ENCODE assay signal across 14 mouse cellular contexts in the genomic region with DNA sequence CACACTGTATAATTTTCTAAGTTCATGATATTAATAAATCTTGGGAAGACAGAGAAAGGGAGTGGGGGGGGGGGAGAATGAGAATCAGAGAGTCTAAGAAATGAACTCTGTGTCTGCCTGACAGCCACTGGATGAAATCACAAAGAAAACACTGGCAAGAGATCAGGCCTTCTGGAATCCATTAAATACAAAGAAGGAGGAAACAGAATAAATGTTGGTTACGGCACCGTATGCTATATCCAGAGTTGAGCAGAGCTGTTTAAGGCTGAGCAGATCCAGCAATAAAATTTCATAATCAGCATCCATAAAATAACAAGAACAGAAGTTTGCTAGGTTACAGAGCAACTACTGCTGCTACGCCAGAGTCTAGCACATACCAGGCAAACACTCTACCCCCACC.
DNase-seq lines count a peak whose midpoint lies in the region; ATAC-seq and TF ChIP-seq lines count a peak whose summit lies in the region.
"Had no signal": no experiment of that assay in that cellular context is flagged by ENCODE, and none has a peak within 500 bp of the region (broad histone marks: within the 10 kb centered on the region; RNA-seq: fewer than 3 reads in every experiment).

No protein-coding gene starts in this region.

- DNase-seq in intestine, embryonic 14.5 days (ENCODE audit: low spot score): no peak
- peak; percentile 54 for DNase-seq in lung, embryonic 14.5 days
- DNase-seq in lung, postnatal 25 days (ENCODE audit: low spot score): no peak
- DNase-seq in thymus, postnatal 25 days: no peak
- DNase-seq: cerebellum, adult 11 months; cerebellum, postnatal 36 days; left cerebral cortex, postnatal 4 days; thymus, adult 18-20 months had no signal

- H3K27me3 ChIP-seq in intestine, embryonic 14.5 days (replicated peaks; ENCODE audit: control insufficient read depth, insufficient read depth, low read length): no peaks in the 10 kb centered on the region
- no peaks in the 10 kb centered on the region for H3K27me3 ChIP-seq in intestine, postnatal 0 days (replicated peaks; ENCODE audit: control insufficient read depth, insufficient read depth, low read length)
- no peaks in the 10 kb centered on the region for H3K27me3 ChIP-seq in lung, embryonic 14.5 days (ENCODE audit: insufficient read depth, low read length)
- no peaks in the 10 kb centered on the region for H3K27me3 ChIP-seq in embryonic facial prominence, embryonic 13.5 days
- H3K27me3 ChIP-seq in myocyte (ENCODE audit: control insufficient read depth, insufficient read depth, insufficient read length): no peaks in the 10 kb centered on the region

- WGBS in intestine, embryonic 14.5 days: 41% methylated on average over 3 of the region's 3 CpGs
- 48% methylated on average over 3 of the region's 3 CpGs for WGBS in intestine, postnatal 0 days
- WGBS in lung, embryonic 14.5 days: 48% methylated on average over 3 of the region's 3 CpGs
- 40% methylated on average over 3 of the region's 3 CpGs for WGBS in embryonic facial prominence, embryonic 13.5 days

- ATAC-seq in intestine, embryonic 14.5 days (replicated peaks; ENCODE audit: low FRiP score, low TSS enrichment, low read depth): no peak
- no peak for ATAC-seq in intestine, postnatal 0 days
- no peak for ATAC-seq in lung, embryonic 14.5 days (ENCODE audit: insufficient read depth)
- no peak for ATAC-seq in embryonic facial prominence, embryonic 13.5 days (ENCODE audit: insufficient number of reproducible peaks, insufficient read depth, low FRiP score, low TSS enrichment, low read depth)
- ATAC-seq: CD4-positive, CD25-positive, alpha-beta regulatory T cell, adult 4 months had no signal

- no peaks in the 10 kb centered on the region for H3K36me3 ChIP-seq in intestine, embryonic 14.5 days (ENCODE audit: control insufficient read depth, insufficient read depth, low read length)
- H3K36me3 ChIP-seq in intestine, postnatal 0 days (ENCODE audit: control insufficient read depth, insufficient read depth): no peaks in the 10 kb centered on the region
- no peaks in the 10 kb centered on the region for H3K36me3 ChIP-seq in lung, embryonic 14.5 days (ENCODE audit: insufficient read depth)
- no peaks in the 10 kb centered on the region for H3K36me3 ChIP-seq in embryonic facial prominence, embryonic 13.5 days
- no peaks in the 10 kb centered on the region for H3K36me3 ChIP-seq in myocyte (ENCODE audit: control insufficient read depth, insufficient read depth)
- H3K36me3 ChIP-seq: forebrain, embryonic 10.5 days; midbrain, embryonic 10.5 days had no signal

- H3K9me3 ChIP-seq in intestine, embryonic 14.5 days (ENCODE audit: control insufficient read depth, low read length): no peaks in the 10 kb centered on the region
- H3K9me3 ChIP-seq in intestine, postnatal 0 days (ENCODE audit: control insufficient read depth): no peaks in the 10 kb centered on the region
- H3K9me3 ChIP-seq in lung, embryonic 14.5 days (ENCODE audit: low read depth, low read length): no peaks in the 10 kb centered on the region
- H3K9me3 ChIP-seq in embryonic facial prominence, embryonic 13.5 days: no peaks in the 10 kb centered on the region
- H3K9me3 ChIP-seq: forebrain, embryonic 10.5 days; midbrain, embryonic 10.5 days had no signal

- TF ChIP-seq CTCF in intestine, postnatal 0 days (IDR thresholded peaks at IDR 0.05; ENCODE audit: low read depth): no peak
- TF ChIP-seq CTCF in lung, embryonic 14.5 days (IDR thresholded peaks at IDR 0.05; ENCODE audit: low read depth): no peak

- 0 out of 2 replicates have a peak overlapping the region, but pooled peaks have one; percentile 27 for H3K27ac ChIP-seq in intestine, embryonic 14.5 days (ENCODE audit: low read depth)
- H3K27ac ChIP-seq in intestine, postnatal 0 days (ENCODE audit: low read depth, low read length): no peak overlapping the region
- H3K27ac ChIP-seq in lung, embryonic 14.5 days (ENCODE audit: low read depth): no peak overlapping the region
- H3K27ac ChIP-seq in embryonic facial prominence, embryonic 13.5 days: 0 out of 2 replicates have a peak overlapping the region, but pooled peaks have one; percentile 44
- H3K27ac ChIP-seq: forebrain, embryonic 10.5 days; midbrain, embryonic 10.5 days had no signal

- no peak overlapping the region for H3K9ac ChIP-seq in intestine, embryonic 14.5 days (ENCODE audit: low read length)
- H3K9ac ChIP-seq in intestine, postnatal 0 days (ENCODE audit: low read depth, low read length): no peak overlapping the region
- H3K9ac ChIP-seq in lung, embryonic 14.5 days: no peak overlapping the region
- H3K9ac ChIP-seq in embryonic facial prominence, embryonic 13.5 days: no peak overlapping the region

- no peak overlapping the region for H3K4me2 ChIP-seq in intestine, embryonic 14.5 days (ENCODE audit: low read length)
- H3K4me2 ChIP-seq in intestine, postnatal 0 days (replicated peaks; ENCODE audit: low read depth): no peak overlapping the region
- H3K4me2 ChIP-seq in lung, embryonic 14.5 days: no peak overlapping the region
- H3K4me2 ChIP-seq in embryonic facial prominence, embryonic 13.5 days: no peak overlapping the region
- peak overlapping the region; percentile 38 for H3K4me2 ChIP-seq in myocyte (ENCODE audit: low read depth)

- H3K79me2 ChIP-seq in myocyte (ENCODE audit: control insufficient read depth, insufficient read depth): no peaks in the 10 kb centered on the region

- H3K4me1 ChIP-seq in intestine, embryonic 14.5 days (replicated peaks; ENCODE audit: control insufficient read depth, insufficient read depth, low read length): no peaks in the 10 kb centered on the region
- no peaks in the 10 kb centered on the region for H3K4me1 ChIP-seq in intestine, postnatal 0 days (replicated peaks; ENCODE audit: control insufficient read depth, insufficient read depth, low read length)
- H3K4me1 ChIP-seq in lung, embryonic 14.5 days (ENCODE audit: insufficient read depth): no peaks in the 10 kb centered on the region
- peaks cover 4% of the 10 kb centered on the region; the same call in 1 of the 2 replicates for H3K4me1 ChIP-seq in embryonic facial prominence, embryonic 13.5 days
- H3K4me1 ChIP-seq: forebrain, embryonic 10.5 days; midbrain, embryonic 10.5 days had no signal

- no peak overlapping the region for H3K4me3 ChIP-seq in intestine, embryonic 14.5 days (ENCODE audit: low read depth, low read length)
- no peak overlapping the region for H3K4me3 ChIP-seq in intestine, postnatal 0 days (ENCODE audit: low read depth, low read length)
- no peak overlapping the region for H3K4me3 ChIP-seq in lung, embryonic 14.5 days (ENCODE audit: low read depth, low read length)
- no peak overlapping the region for H3K4me3 ChIP-seq in embryonic facial prominence, embryonic 13.5 days
- H3K4me3 ChIP-seq in myocyte: no peak overlapping the region
- H3K4me3 ChIP-seq: forebrain, embryonic 10.5 days; midbrain, embryonic 10.5 days had no signal

- TF ChIP-seq POLR2A in myocyte (IDR thresholded peaks at IDR 0.05; ENCODE audit: insufficient read length, low read depth): no peak

- H3ac ChIP-seq in myocyte (ENCODE audit: control insufficient read depth, insufficient read length): no peak overlapping the region

TF ChIP-seq in myocyte, 11 proteins besides CTCF, POLR2A, EP300 and RAD21:
- TF ChIP-seq TCF3 (IDR thresholded peaks at IDR 0.05; ENCODE audit: insufficient read length, low read depth): no peak
- TF ChIP-seq SRF (IDR thresholded peaks at IDR 0.05; ENCODE audit: control insufficient read depth, insufficient read length, low read depth): no peak
- TF ChIP-seq POLR2AphosphoS2 (IDR thresholded peaks at IDR 0.05; ENCODE audit: insufficient read length, low read depth): no peak
- no peak for TF ChIP-seq MYOD1 (IDR thresholded peaks at IDR 0.05; ENCODE audit: control insufficient read depth in 1 of 3, insufficient read length in 2 of 3, low read depth in 2 of 3)
- no peak for TF ChIP-seq MYOG (IDR thresholded peaks at IDR 0.05; ENCODE audit: control insufficient read depth in 1 of 3, insufficient read depth in 1 of 3, insufficient read length in 2 of 3, low read depth in 2 of 3)
- no peak for TF ChIP-seq E2F4 (IDR thresholded peaks at IDR 0.05; ENCODE audit: insufficient read depth)
- TF ChIP-seq REST (IDR thresholded peaks at IDR 0.05; ENCODE audit: insufficient read depth, insufficient read length): no peak
- no peak for TF ChIP-seq CEBPB (IDR thresholded peaks at IDR 0.05; ENCODE audit: insufficient read depth, poor library complexity, severe bottlenecking)
- no peak for TF ChIP-seq MAX (IDR thresholded peaks at IDR 0.05; ENCODE audit: low read depth)
- no peak for TF ChIP-seq TCF12 (IDR thresholded peaks at IDR 0.05; ENCODE audit: insufficient read depth, poor library complexity, severe bottlenecking)
- TF ChIP-seq USF1 (IDR thresholded peaks at IDR 0.05; ENCODE audit: low read depth): no peak

Comparison
In these comparisons a context has a peak if more than half of its experiments do, and no peak if none do; other contexts are left out.
1. H3K27ac ChIP-seq: peak in intestine, embryonic 14.5 days (single experiment) and embryonic facial prominence, embryonic 13.5 days (single experiment); none in intestine, postnatal 0 days (single experiment) and lung, embryonic 14.5 days (single experiment).